Mouse (Mus musculus): ENCODE measurements at regions not wholly inside any gene's neighbourhood (a gene's known extent, or its start where the extent isn't known, plus 50 kb on each side); places are given as distances from the start of the nearest gene placed in this dataset.

DNA sequence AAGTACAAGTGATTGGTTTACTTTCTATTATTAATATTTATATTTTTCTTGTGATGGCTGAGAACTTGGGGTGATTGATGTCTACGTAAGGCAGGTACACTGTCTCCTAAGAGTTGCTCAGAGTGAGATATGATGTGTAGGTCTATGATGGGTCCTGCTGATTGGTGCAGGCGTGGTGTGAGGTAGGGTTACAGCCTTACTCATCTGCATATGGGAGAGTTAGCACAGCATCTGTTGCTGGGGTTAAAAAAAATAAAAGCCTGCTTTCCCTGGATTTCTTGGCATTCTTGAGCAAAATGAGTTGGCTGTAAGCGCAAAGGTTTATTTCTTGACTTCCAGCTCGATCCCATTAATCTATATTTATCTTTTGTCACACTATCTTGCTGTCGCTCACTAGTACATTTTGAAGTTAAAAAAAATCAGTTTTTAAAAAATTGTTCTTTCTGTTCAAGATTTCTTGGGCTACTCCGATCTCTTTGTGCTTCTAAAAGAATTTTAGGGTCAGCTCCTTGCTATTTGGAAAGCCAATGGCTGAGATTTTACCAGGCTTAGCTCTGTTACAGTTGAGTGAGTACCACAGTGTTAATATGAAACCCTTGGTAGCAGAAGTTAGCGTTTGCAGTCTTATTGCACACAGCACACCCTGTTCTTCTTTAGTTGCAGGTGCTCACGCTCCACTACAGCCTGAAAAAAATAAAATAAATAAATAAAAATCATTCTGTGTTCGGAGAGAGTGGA lies 482.0 kb downstream of the Plekhb2 start:
- no peak for TF ChIP-seq CTCF (IDR thresholded peaks at IDR 0.05; ENCODE audit: extremely low read depth, insufficient read depth, low read length)
- no peak for TF ChIP-seq POLR2A (IDR thresholded peaks at IDR 0.05; ENCODE audit: extremely low read depth, insufficient read depth, low read length)
- Histone ChIP-seq H3K4me3 (ENCODE audit: insufficient read depth, low read length) (no peak overlapping the region), H3K4me1 (ENCODE audit: control insufficient read depth, insufficient read depth, low read length) (peaks cover 1% of the 10 kb centered on the region; the same call in 1 of the 2 replicates), H3K27ac (ENCODE audit: insufficient read depth, low read length) (no peak overlapping the region)

DNA sequence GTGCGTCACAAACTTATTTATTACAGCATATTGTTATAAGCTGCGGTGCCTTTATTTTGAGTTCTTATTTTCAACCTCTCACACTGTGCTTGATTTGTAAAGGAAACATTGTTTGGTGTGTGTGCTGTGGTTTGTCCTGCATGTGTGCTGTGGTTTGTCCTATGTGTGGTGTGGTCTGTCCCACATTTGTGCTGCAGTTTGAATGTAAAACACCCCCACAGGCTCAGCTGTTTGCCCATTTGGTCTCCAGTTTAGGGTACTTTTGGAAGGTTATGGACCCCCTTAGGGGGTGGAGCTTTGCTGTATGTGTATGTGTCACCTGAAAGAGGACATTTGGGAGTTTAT lies 482.5 kb downstream of the Plekhb2 start:
- Histone ChIP-seq H3K4me3 (ENCODE audit: insufficient read depth, low read length) (no peak overlapping the region), H3K27ac (ENCODE audit: insufficient read depth, low read length) (no peak overlapping the region), H3K4me1 (ENCODE audit: control insufficient read depth, insufficient read depth, low read length) (peaks cover 1% of the 10 kb centered on the region; the same call in 1 of the 2 replicates)
- TF ChIP-seq POLR2A (IDR thresholded peaks at IDR 0.05; ENCODE audit: extremely low read depth, insufficient read depth, low read length) (no peak), CTCF (IDR thresholded peaks at IDR 0.05; ENCODE audit: extremely low read depth, insufficient read depth, low read length) (no peak)

DNA sequence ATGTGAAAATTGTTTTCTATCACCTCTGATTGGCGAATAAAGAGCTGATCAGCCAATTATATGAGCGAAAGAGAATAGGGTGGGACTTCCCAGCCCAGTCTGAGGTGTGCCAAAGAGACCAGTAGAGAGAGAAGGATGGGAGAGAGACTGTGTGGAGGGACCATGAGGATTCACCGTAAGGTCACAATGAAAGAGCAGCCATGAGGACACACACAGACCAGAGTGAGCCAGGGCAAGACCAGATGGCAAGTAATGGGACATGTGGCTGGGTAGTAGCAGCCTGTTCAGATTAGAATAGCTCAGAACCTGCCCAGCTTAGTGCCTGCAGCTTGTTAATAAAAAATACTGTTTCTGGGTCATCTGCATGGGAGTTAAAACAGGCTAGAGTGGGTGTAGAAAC lies 487.9 kb downstream of the Plekhb2 start:
- TF ChIP-seq CTCF (IDR thresholded peaks at IDR 0.05; ENCODE audit: extremely low read depth, insufficient read depth, low read length) = no peak
- TF ChIP-seq POLR2A (IDR thresholded peaks at IDR 0.05; ENCODE audit: extremely low read depth, insufficient read depth, low read length) = no peak
- Histone ChIP-seq H3K4me3 (ENCODE audit: insufficient read depth, low read length) (no peak overlapping the region), H3K4me1 (ENCODE audit: control insufficient read depth, insufficient read depth, low read length) (no peaks in the 10 kb centered on the region), H3K27ac (ENCODE audit: insufficient read depth, low read length) (no peak overlapping the region)

DNA sequence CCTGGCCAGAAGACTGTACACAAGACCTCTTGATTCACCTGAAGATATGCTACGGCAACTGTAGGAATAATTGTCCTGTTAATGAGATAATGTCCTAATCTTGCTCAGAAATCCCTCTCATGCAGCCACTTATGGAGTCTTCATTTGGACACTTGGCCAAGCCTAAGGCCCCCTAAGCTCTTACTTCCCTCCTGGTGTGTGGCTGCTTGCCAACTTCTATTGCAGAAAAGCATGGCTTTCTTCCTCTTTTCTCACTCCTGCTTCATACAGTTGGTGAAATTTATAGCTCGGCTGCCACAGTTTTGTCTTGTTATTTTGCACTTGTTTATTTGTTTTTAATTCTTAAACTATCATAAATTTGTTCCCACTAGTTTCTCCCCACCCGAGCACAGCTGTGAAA lies 488.4 kb downstream of the Plekhb2 start:
- no peak overlapping the region for H3K27ac ChIP-seq (ENCODE audit: insufficient read depth, low read length)
- H3K4me1 ChIP-seq (ENCODE audit: control insufficient read depth, insufficient read depth, low read length) = no peaks in the 10 kb centered on the region
- no peak for TF ChIP-seq CTCF (IDR thresholded peaks at IDR 0.05; ENCODE audit: extremely low read depth, insufficient read depth, low read length)
- no peak for TF ChIP-seq POLR2A (IDR thresholded peaks at IDR 0.05; ENCODE audit: extremely low read depth, insufficient read depth, low read length)
- no peak overlapping the region for H3K4me3 ChIP-seq (ENCODE audit: insufficient read depth, low read length)

DNA sequence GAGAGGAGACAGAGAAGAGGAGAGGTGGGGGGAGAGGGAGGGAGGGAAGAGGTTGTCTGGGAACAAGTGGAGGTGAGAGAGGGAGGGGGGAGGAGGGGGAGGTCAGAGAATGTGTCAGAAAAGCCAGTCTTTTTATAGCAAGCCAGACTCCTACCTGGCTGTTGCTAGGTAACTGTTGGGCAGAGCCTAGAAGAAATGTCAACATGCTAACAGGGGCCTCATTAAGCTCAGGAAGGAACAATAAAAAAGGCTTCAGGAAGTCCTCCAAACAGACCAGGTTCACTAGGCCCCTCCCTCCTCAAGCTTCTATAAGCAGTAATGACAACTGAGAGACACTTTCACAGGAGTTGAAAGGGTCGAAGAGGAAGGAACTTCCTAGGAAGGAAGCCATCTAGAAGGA lies 494.8 kb downstream of the Plekhb2 start:
- Histone ChIP-seq H3K4me3 (ENCODE audit: insufficient read depth, low read length) (no peak overlapping the region), H3K4me1 (ENCODE audit: control insufficient read depth, insufficient read depth, low read length) (no peaks in the 10 kb centered on the region), H3K27ac (ENCODE audit: insufficient read depth, low read length) (no peak overlapping the region)
- TF ChIP-seq CTCF (IDR thresholded peaks at IDR 0.05; ENCODE audit: extremely low read depth, insufficient read depth, low read length) (no peak), POLR2A (IDR thresholded peaks at IDR 0.05; ENCODE audit: extremely low read depth, insufficient read depth, low read length) (no peak)

DNA sequence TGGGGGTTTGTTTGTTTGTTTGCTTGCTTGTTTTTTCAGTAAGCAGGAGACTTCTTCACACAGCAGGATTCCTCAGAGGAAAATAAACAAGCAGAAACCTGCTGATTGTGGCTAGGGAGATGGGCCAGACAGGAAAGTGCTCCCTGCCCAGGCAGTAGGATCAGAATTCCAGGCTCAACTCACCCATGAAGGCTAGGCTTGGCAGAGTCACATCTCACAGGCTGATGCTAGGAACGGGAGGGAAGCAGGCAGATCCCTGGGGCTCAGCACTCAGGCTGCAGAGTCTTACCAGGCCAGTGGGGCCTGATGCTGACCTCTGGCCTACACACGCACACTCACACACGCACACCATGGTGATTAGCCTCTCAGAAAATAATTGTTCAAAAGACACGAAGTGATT lies 498.5 kb downstream of the Plekhb2 start:
- TF ChIP-seq CTCF (IDR thresholded peaks at IDR 0.05; ENCODE audit: extremely low read depth, insufficient read depth, low read length) (no peak), POLR2A (IDR thresholded peaks at IDR 0.05; ENCODE audit: extremely low read depth, insufficient read depth, low read length) (no peak)
- Histone ChIP-seq H3K4me3 (ENCODE audit: insufficient read depth, low read length) (no peak overlapping the region), H3K4me1 (ENCODE audit: control insufficient read depth, insufficient read depth, low read length) (no peaks in the 10 kb centered on the region), H3K27ac (ENCODE audit: insufficient read depth, low read length) (no peak overlapping the region)

DNA sequence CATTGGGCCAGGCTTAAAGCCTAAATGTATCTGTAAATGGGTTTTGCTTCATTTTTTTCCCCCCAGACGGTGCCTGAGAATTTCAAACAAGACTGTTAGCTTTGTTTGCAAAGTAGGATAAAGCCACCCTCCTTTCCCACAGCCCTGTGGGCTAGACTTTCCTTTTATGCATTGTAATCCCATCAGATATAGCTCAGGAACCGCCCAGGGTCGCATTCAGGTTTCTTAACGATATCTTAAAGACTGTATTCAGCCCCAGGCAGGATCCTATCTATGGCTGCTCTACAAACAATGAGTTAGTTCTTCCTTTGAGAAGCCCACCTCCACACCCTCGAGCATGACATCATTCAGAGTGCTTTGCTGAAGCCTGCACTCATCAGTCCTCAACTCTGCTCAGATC lies 509.2 kb downstream of the Plekhb2 start:
- no peaks in the 10 kb centered on the region for H3K4me1 ChIP-seq (ENCODE audit: control insufficient read depth, insufficient read depth, low read length)
- no peak overlapping the region for H3K4me3 ChIP-seq (ENCODE audit: insufficient read depth, low read length)
- no peak overlapping the region for H3K27ac ChIP-seq (ENCODE audit: insufficient read depth, low read length)
- TF ChIP-seq CTCF (IDR thresholded peaks at IDR 0.05; ENCODE audit: extremely low read depth, insufficient read depth, low read length) (no peak), POLR2A (IDR thresholded peaks at IDR 0.05; ENCODE audit: extremely low read depth, insufficient read depth, low read length) (no peak)

DNA sequence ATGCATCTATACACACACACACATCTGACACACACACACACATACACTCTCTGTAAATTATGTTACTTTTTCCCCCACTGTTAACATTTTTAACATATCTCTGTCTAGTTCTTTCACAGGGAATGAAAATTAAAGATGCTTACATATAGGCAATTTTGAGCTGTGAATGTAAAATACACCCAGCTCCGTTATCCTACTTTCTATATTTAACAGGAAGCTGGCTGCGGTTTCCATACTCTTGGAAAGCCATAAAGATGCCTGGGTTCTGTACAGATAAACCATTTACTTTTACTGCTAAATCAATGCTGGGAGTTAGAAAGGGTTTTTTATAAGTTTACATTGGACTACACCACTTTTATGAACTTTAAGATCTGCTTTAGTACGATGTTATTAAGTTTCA lies 511.7 kb downstream of the Plekhb2 start:
- no peaks in the 10 kb centered on the region for H3K4me1 ChIP-seq (ENCODE audit: control insufficient read depth, insufficient read depth, low read length)
- TF ChIP-seq CTCF (IDR thresholded peaks at IDR 0.05; ENCODE audit: extremely low read depth, insufficient read depth, low read length) (no peak), POLR2A (IDR thresholded peaks at IDR 0.05; ENCODE audit: extremely low read depth, insufficient read depth, low read length) (no peak)
- no peak overlapping the region for H3K27ac ChIP-seq (ENCODE audit: insufficient read depth, low read length)
- H3K4me3 ChIP-seq (ENCODE audit: insufficient read depth, low read length) = no peak overlapping the region

DNA sequence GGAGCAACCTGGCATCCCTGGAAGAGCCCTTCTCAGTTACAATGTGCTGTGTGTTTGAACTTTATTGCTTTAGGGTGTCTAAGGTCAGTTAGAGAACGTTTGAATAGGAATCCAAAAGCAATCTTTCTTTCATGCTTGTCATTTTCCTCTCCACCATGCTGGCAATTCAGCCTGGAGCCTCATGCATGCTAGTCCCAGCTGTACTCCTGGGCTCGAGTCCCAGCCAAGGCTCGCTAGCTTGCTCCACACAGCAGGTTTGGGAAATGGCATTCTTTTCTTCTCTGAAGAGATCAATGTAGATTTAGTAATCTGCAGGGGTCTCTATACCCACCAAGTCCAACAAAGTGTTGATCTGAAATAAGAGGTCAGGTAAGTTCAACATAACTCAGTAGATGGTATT lies 513.1 kb downstream of the Plekhb2 start:
- Histone ChIP-seq H3K4me1 (ENCODE audit: control insufficient read depth, insufficient read depth, low read length) (no peaks in the 10 kb centered on the region), H3K27ac (ENCODE audit: insufficient read depth, low read length) (no peak overlapping the region), H3K4me3 (ENCODE audit: insufficient read depth, low read length) (no peak overlapping the region)
- TF ChIP-seq POLR2A (IDR thresholded peaks at IDR 0.05; ENCODE audit: extremely low read depth, insufficient read depth, low read length) = no peak
- TF ChIP-seq CTCF (IDR thresholded peaks at IDR 0.05; ENCODE audit: extremely low read depth, insufficient read depth, low read length) = no peak

DNA sequence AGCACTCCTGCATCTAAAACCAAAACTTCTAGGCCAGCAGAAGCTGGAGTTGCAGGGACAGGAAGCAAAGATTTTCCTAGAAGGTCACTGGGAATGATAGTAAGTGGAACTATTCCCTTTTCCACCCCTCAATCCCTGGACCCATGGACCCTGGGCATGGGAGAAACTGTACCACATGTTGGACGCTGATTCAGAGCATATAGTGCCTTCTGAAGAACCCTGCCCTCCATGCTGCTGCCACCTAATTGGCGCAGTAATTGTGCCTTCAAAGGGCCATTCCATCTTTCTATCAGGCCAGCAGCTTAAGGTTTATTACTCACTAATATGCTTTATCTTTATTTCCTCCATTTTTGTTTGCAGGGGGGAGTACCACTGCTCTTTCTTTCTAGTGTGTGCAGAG lies 516.8 kb downstream of the Plekhb2 start:
- H3K4me1 ChIP-seq (ENCODE audit: control insufficient read depth, insufficient read depth, low read length) = no peaks in the 10 kb centered on the region
- no peak overlapping the region for H3K27ac ChIP-seq (ENCODE audit: insufficient read depth, low read length)
- no peak for TF ChIP-seq POLR2A (IDR thresholded peaks at IDR 0.05; ENCODE audit: extremely low read depth, insufficient read depth, low read length)
- no peak for TF ChIP-seq CTCF (IDR thresholded peaks at IDR 0.05; ENCODE audit: extremely low read depth, insufficient read depth, low read length)
- no peak overlapping the region for H3K4me3 ChIP-seq (ENCODE audit: insufficient read depth, low read length)
